Mouse (Mus musculus): Measurements from ENCODE around the gene Susd4.
A peak's percentile ranks its signal among the peaks of the same experiment; 100 is the strongest.

Susd4 gene

DNA sequence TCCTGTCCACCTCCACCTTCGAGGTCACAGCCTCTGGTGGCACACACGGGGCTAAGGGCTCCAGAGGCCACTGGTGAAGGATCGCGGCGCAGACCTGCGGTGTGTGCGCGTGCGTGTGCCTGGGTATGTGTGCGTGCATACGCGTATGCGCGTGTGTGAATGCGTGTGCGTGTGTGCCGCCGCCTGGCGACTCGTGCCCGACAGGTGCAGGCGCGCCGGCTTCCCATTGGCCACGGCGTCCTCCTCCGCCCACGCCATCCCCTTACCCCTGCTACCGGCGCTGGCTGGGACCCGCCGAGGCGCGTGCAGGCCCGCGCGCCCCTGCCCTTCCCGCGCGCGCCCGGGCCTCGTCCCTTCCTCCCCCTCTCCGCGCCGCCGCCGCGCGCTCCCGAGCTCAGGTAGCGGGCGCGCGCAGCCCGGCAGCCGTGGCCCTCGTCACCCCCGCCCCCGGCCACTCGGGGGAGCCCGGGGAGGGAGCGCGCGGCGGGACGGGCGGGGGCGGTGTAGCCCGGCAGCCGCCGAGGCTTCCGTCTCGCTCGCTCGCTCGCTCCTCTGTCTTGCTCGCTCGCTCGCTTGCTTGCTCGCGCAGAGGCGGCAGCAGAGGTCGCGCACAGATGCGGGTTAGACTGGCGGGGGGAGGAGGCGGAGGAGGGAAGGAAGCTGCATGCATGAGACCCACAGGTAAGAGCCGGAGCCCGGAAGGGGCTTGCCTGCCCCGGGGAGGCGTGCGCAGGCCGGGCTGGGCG lies at the start of gene Susd4:
Gene Susd4 (plus strand): TSS at position 145 of the 746 bp plus-strand sequence.
- DNase-seq (ENCODE audit: low spot score) = peak; percentile 85

DNA sequence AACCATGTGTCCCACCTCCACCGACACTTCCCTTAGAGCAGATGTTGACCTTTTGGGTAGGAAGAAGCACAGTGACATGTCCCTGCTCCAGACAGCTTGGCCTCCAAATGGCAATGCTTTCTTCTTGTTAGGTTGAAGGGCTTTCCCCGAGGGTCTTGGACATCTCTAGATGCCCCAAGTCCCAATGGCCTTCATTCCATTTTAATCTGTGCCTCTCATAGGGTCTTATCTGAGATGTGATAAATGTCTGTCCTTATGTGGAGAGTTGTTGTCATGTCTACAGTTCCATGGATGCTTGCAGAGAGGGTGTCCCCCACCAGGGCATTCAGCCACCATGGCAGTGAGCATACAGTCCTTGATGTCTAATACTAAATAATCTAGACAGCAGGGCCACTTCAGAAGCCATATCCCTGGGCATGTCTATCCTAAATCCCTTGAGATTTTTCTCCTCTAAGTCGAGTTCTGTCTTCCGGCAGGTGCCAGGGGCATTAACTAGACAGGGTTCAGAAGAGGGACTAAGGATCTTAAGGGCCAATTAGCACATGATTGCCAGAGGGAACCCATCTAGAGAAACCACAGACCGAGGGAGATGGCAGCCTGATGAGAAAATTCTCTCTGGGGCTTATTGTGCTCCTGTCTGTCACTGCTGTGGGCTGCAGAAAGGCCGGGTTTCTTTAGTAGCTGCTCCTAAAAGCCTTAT lies 49.3 kb upstream of the Susd4 start:
- no peak for DNase-seq (ENCODE audit: low spot score)

DNA sequence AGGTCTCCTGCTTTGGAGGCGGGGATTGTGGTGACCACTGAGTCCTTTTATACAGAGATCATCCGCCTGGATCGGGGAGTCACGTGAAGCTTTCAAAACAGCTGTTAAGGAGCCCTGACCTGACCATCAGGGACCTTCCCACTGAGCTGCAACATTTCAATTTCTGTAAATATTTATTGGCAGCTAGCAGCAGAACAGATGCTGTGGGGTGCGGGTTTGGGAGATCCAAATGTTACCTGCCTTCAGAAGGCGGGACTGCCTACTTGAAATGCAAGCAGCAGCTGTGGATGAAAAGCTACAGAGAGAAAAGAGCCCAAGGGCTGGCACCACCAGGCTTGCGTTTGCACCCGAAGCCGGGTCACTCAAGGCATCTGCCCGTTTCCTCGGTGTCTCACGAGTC lies 36.1 kb upstream of the Susd4 start:
- DNase-seq (ENCODE audit: low spot score) = no peak

DNA sequence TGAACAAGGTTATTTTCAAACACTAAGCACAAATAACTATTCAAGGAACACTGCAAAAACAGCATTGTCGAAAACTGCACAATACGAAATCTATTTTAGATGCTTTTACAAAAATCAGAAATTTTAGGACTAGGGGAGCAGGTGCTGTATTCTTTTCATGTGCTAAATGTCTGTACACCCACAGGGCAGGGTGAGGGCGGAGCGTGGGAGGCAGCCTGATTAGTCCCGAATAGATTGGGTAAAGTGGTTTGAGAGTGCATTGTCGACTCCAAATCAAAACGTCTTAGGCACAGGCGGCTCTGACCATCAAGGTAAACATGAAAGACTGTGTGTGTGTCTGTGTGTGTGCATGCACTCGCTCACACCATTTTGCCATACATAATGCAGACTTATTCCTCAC lies 34.7 kb upstream of the Susd4 start:
- DNase-seq (ENCODE audit: low spot score) = no peak

DNA sequence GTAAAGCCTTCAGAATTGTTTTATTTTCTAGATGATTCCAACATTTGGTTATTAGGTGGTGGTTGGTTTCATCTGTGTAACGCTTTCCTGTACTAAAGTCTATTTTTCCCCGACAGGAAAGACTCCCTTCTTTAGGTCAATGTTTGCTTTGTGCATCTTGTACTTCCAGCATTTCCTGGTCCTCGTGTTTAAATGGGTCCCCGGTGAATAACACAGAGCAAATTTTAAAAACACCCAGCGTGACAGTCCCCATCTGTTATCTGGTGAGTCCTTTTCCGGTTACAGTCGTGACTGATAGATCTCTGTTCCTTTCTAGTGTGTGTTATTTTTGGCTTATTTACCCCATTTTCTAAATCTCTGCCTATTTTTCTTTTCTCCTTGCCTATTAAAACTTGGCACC lies 31.0 kb upstream of the Susd4 start:
- DNase-seq (ENCODE audit: low spot score) = no peak

DNA sequence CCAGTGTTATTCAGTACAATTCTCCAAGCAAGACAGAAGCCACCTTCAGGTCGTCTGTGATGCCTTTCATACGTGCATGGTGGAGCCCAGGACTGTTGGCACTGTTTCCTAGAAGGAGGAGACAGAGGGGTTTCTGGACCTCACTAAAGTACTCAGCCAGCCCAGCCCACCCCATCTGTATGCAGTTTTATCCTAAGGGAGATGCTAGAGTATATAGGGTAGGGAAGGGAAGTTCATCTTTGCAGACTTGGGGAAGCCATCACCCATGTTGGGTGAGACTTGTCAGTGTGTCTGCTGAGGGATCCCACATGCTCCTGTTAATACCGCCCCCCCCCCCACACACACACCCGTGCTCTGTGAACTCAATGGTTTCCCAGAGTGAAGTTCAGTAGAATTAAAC lies 27.8 kb upstream of the Susd4 start:
- no peak for DNase-seq (ENCODE audit: low spot score)

DNA sequence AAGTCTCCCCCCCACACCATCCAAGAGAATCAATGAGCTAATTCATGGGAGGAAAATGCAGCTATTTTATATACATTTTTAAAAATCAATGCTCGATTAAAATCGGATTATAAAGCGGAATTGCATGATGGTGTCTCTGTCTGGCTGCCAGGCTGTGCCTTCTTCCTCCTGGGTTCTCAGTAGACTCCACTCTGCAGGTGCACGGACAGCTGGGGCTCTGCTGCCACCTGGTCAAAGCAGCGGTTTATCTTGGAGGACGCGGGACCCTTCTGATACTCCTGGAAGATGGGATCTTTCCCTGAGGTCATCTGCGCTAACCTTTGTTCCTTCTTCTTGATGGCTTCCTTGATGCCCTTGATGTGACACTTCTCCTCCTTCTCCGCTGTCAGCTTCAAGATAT lies 16.6 kb upstream of the Susd4 start:
- DNase-seq (ENCODE audit: low spot score) = no peak

DNA sequence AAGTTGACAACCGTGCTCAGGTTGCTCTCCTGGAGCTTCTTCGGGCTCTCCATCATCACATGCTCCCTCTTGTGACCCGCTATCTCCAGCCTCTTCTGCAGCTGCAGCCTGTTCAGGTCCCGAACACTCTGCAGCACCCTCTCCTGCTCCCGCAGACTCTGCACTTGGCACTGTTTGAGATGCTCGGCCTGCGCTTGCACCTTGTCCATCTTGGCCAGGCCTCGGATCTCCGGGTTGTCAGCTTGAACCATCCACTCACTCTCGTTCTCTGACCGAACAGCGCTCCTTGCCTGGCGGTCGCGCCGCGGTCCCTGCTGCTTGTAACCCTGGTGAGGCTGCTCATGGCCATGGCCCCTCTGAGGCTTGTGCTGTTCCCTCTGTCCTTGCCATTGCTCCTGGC lies 15.8 kb upstream of the Susd4 start:
- DNase-seq (ENCODE audit: low spot score) = no peak

DNA sequence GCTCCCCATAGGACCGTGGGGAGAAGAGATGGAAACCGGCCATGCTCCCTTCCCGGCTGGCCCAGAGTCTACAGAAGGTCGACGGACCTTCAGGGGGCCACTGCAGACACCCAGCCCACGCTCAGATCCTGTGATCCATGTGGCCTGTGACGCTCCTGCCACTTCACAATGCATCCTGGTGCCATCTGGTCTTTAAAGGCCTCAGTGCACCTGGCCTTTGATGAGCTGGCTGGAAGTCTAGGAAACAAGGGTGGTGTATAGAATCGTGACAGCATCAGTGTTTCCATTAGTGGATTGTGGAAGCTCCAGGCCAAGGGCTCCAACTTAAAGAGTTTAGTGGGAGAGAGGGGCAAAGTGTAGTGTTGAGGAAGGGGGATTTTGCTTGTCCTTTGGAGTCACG lies 14.6 kb upstream of the Susd4 start, which contains the start of gene Ccdc185:
Gene Ccdc185 (minus strand): TSS at position 101 of the 400 bp plus-strand sequence.
- no peak for DNase-seq (ENCODE audit: low spot score)

DNA sequence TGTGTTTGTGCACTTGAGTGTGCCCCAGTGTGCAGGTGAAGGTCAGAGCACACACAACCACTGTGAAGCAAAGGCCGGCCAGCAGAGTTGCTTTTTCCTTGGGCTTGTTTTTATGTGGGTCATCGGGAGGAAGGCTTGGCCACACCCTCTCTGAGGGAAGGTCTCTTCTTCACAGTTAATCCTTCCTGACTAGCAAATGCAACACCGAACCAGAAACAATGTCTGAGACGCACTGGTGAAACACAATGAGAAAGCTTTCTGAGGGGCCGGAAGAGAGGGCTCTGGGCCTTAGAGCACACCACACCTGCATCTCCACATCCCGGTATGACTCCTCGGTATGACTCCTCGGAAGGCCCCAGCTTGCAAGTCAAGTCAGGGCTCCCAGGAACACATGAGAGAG lies 12.4 kb upstream of the Susd4 start:
- no peak for DNase-seq (ENCODE audit: low spot score)

DNA sequence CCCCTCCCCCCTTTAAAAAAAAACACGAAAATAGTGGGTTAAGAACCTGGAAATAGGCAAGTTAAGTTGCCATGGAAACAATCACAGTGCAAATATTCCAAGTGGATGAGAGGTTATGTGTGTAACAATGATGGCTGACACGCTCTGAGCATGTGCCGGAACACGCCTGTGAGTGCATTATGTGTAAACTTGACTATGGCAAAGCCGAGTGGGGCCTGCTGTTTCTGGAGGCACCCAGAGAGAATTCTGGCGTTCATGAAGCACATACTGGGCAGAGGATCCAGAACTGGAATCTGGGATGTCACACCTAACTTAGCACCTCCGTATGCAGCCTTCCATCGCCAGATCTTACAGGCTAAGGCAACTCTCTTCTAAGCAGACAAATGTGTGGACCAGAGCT lies 10.0 kb upstream of the Susd4 start:
- DNase-seq (ENCODE audit: low spot score) = no peak

DNA sequence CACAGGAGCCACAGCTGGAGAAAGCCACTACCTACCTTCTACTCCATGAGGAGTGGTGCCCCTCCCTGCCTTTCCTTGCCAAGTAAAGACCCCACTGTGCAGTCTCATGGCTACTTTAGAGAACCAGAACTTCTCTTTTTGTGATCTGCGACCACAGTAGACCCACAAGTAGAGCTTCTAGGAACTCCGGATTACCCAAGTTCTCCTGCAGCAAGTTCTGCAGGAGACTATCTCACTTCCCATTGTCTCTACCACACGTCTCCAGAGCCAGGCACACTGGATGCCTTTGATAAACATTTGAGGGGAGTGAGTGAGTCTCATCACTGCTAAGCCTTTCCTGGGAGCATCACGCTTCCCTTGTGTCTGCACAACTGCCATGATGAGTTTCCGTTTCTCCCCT lies 8.8 kb upstream of the Susd4 start:
- no peak for DNase-seq (ENCODE audit: low spot score)

DNA sequence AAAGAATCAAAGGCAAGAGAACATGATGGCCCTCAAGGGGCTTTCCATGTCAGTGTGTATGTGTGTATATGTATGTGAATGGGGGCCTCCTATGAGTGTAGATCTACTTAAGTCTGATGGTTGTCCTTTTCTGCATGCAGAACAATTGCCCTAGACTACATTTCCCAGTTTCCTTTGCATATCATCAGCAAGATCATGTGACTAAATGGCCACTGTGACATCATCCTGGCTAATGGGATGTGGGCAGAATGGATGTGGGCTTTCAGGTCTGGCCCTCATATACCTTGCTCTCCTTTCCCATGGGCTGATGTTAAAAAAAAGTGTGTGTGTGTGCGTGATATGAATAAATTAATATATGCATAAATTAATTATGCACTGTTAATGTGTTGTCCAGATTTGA lies 4.9 kb upstream of the Susd4 start:
- no peak for DNase-seq (ENCODE audit: low spot score)

DNA sequence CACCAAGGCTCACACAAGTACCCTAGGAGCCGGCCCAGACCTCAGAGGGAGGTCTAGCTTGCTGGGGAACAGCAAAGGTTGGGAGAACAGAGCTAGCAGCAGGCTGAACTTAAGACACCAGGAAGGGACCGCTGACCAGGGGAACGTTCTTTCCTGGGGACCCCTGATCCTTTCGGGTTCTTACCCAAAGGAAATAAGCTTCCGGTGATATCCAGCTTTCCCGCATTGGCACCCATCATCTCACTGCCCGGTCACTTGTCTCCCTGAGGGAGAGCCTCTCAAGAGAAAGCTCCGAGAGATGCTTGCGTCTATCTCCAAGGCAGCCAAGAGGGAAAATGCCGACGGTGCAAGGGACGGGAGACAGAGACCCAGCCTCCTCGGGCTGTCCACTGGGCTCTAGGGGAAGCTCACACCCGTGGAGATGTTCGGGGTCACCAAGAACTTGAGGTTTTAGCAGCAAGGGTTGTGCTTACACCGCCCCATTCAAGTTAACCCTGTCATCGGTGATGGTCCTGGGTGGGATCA lies 407 bp upstream of the Susd4 start:
- no peak for DNase-seq (ENCODE audit: low spot score)

DNA sequence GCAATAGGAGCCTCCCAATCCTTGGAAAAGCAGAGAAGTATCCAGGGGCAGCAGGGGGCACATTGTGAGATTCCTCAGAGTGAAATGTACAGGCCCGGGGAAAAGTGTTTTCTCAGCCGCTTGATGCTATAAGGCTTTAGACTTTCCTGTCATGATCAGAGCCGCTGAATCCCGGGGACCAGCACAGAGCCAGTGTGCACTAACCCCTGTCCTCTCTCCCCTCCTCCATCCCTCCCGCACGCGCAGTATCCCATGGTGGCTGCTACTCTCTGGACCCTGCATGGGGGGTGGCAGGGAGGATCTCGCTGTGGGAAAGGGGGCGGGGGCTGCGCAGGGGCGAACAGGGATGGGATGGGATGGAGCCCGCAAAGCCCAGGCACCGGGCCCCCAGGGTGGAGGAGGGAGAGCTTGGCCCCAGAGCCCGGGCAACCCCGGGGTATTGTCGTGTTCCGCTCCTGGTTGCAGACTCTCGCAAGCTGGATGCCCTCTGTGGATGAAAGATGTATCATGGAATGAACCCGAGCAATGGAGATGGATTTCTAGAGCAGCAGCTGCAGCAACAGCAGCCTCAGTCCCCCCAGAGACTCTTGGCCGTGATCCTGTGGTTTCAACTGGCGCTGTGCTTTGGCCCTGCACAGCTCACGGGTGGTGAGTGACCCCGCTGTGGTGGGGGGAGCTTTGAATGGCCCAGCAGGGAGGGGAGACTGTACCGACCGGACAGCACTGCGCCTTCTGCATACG lies 1.1 kb downstream of the Susd4 start:
- DNase-seq (ENCODE audit: low spot score) = no peak

DNA sequence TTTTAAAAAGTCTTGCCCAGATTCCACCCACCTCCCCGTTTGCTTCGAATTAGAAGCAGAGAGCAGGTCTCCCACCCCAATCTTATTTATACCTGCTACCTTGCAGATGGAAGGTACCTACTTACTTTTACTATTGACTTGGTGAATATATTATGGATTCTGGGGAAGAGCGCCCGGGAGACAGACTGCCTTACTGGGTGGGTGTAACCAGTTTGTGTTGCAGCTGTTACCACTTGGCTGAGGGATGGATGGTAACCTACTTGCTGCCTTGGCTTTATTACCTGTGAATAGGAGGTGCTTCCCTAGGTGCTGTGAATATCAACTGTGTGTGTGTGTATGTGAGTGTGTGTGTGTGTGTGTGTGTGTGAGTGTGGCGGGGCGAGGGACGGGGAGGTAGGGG lies 11.9 kb downstream of the Susd4 start:
- DNase-seq (ENCODE audit: low spot score) = no peak

DNA sequence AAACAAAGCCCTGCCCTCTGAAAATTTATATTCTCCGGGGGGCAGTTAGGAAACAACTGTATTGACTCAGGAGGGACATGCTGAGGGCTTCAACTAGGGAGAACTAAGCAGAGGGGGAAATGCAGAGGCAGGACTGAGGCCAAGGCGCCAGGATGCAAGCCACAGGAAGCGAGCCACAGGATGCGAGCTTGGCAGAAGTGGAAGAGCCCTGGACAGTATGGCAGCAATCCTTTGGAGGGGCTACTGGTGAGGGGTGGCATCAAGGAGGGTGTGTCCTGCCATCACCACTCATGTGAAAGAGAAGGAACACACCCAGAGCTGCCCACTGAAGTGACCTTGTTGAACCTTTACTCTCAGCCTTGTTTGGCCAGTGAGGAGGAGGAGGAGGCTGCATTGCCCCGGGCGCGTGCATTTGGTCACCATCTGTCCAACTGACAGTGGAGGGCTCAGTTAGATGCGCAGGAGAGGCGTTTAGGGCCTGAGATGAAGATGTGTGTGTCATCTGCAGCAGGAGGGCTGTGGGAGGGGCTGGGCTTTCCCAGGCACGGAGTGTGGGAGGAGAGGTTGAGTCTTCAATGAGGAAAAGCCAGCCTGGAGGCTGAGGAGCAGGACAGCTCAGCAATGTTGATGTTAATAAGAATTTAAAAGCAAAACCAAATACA lies 13.2 kb downstream of the Susd4 start:
- DNase-seq (ENCODE audit: low spot score) = no peak

DNA sequence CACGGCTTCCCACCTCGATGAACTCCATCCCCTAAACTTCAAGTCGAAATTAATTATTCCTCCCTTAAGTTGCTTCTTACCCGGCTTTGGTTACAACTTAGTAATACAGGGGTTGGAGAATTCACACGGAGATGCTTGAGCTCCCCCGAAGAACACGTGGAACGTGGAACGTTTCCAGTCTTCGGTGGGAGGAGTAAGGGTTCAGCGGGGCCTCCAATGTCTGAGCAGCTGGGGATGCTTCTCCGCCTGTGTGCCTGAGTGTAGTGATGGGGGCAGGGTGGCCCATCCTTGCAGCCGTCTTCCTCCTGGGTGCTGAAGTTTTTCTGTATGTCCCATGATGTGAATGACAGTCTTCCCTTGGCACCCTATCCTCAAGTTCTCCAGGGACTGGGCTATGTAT lies 14.6 kb downstream of the Susd4 start:
- DNase-seq (ENCODE audit: low spot score) = no peak

DNA sequence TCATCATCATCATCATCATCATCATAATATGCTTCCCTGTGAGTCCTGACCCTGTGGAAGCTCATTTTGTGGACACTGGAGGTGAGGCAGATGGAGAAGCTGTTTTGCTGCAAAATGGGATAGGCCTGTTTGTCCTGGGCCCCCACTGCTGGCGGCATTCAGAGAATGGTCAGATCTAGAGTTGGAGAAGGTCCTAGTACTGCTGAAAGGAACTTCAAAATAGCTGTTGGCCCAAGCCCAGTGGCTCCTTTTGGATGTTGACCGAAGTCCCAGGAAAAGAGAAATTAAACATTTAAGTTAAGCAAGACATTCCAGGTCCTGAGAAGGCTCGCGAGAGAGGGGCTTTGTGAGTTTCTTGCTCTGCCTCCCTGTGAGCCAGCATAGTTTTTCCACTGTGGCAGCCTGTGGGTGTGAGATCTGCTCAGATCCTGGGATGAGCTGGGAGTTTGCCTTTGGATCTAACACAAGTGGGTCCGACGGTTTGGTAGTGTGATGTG lies 15.4 kb downstream of the Susd4 start:
- DNase-seq (ENCODE audit: low spot score) = no peak

DNA sequence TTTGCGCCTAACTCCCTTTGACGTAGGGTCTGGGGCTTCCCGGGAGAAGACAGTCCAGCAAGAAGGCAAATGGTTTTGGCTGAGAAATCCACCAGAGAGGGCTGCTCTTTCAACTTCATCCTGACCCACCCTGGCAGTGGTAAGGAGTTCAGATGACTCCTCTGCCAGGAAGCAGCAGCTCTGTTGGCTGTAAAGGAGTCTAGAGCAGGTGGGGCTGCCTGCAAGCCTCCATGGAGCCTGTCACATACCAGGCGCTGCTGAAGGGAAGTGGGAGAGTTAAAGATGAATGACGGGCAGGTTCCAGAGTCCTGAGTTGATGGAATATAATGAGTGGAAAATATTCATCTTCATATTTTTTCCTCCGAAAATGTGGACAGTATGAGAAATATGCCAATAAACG lies 20.1 kb downstream of the Susd4 start:
- DNase-seq (ENCODE audit: low spot score) = no peak

DNA sequence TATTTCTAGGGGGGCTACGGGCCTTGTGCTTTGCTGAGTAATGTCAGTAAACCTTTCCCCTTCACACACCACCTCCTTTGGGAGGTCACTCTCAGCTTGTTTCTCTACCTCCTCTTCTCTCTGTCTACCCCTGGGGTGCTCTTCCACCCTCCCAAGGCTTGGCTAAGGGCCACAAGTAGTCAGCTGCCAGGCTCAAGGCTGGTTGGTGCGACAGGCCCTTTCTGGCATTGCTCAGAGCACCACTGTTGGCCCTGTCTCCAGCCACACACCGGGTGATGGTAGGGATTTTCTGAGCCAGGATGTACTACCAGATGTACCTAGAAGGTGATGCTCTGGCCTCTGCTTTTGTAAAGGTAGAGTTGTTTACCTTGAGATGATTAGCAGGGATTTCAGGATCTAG lies 21.1 kb downstream of the Susd4 start:
- DNase-seq (ENCODE audit: low spot score) = no peak

DNA sequence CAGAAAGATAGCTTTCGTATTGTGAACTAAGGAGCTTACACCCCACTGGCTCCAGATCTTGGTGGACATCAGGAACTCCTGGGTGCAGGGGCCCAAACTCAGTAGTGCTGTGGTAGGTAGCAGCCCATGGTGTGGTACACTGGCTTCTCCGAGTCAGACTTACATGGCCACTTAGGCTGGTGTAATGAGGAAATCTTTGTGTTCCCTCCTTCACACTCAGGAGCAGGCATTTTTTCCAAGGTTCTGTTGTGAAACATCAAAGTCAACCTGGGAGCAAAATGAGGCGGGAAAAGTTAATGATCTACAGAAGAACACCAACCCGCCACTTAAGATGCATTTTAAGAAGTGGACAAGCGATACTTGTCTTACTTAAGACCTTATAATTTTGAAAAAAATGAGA lies 21.8 kb downstream of the Susd4 start:
- DNase-seq (ENCODE audit: low spot score) = no peak

All from left cerebral cortex, adult 11 months (tissue).